Mouse (Mus musculus) cerebellum, adult 11-12 months (tissue): ENCODE measurements around the gene Dnah1.
A peak's percentile ranks its signal among the peaks of the same experiment; 100 is the strongest.

Experiments
- DNase-seq: peaks from one replicate; pipeline ENCODE4 v3.0.0; 2022

The Dnah1 gene

GRCm38 (mm10) chr14:31323849-31324792, at the start of gene Dnah1:
Gene Dnah1 (minus strand): TSS chr14:31323896.
- DNase-seq, result no peak

- DNase-seq, result no peak
These were observed 45.7 kb upstream of the Dnah1 start for GRCm38 (mm10) chr14:31369377-31369776.

GRCm38 (mm10) chr14:31367951-31368350, 44.3 kb upstream of the Dnah1 start:
- DNase-seq, result no peak

DNA sequence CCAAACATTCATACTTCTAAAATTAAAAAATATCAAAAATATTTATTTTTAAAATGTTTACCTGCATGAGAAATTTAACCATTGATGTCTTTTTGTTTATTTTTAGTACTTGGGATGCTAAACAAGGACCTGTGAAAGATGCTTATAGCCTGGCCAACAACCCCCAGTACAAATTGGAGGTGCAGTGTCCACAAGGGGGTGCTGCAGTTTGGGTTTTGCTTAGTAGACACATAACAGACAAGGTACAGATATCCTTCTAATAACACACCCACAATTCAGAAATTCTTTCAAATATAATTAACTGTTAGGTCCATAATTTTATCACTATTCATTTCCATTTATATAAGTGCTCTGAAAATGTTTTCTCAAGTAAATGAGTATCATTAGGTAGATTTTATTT, 41.7 kb upstream of the Dnah1 start:
- peak; percentile 72 for DNase-seq

GRCm38 (mm10) chr14:31364589-31364988, 40.9 kb upstream of the Dnah1 start:
- no peak for DNase-seq

GRCm38 (mm10) chr14:31362236-31362635, 38.5 kb upstream of the Dnah1 start:
- no peak for DNase-seq

DNA sequence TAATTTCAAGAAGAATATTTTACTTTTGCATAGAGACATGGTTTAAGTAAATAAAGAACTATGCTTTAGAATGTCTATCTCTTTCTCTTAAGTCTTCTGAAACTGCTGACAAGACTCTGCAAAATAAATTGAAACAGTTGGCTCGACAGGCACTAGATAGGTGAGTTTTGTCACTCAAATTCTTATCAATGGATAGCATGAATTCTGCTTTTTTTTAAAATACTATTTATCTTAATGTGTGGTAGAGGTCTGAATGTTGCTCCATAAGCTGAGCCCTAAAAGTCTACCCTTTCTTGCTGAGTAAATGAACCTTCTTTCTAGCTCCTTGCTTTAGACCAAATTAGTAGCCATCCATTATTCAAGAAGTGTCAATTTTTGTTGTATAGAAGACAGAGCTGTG, 21.7 kb upstream of the Dnah1 start:
- DNase-seq, result no peak

- DNase-seq, result no peak
These were observed 19.5 kb upstream of the Dnah1 start for GRCm38 (mm10) chr14:31343241-31343640.

DNA sequence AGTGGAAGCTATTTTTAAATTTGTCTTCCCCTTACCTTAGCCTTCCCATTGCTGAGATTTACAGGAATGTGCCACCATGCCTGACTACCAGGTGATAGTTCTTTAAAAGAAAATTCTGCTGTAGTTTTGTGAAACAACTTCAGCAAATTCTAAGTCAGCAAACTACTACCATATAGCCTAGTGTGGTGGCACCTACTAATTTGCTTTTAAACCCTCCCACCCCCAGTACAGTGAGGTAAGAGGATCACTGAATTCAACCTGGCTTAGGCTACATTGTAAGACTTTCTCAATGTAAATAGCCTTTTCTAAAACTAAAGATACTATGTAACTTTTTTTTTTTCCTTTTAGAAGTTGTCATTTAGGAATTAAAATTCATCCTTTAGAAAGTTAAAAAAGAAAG, 14.3 kb upstream of the Dnah1 start:
- DNase-seq, result no peak

- no peak for DNase-seq
These were observed 13.7 kb upstream of the Dnah1 start for GRCm38 (mm10) chr14:31337406-31337805.

DNA sequence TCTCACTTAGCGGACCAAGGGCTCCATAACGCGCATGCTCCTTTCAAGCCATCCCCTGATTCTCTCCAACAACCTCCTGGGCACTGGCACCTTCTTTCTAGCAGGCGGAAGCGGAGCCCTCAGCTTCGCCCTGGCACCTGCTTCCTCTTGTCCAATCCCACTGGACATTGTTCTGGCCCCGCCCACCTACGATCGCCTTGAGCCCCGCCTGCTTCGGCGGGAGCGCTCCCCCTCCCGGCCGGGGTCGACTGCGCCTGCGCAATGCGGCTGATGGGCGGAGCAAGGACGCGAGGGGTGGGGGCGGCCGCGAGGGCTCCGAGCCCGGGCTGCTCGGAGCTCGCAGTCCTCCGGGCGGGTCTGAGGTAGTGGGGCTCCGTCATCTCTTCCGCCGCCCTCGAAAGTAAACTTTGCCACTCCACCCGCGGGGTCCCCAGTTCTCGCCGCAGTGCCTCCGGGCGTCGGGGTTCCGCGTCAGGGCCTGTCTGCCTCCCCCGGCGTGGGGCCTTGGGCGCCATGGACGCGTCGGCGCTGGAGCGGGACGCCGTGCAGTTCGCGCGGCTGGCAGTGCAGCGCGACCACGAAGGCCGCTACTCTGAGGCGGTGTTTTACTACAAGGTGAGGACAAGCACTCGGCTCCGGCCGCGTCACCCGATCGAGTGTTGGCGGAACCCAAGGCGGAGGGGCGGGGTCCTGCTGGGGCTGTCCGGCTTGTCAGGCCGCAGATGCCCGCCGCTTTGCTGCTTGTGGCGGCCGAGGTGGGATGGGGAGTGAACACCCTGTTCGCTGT, 12.9 kb upstream of the Dnah1 start, which contains the start of gene Capn7:
Gene Capn7, plus strand, starts transcription at position 270 of the 787 bp plus-strand sequence.
- peak; percentile 99 for DNase-seq

DNA sequence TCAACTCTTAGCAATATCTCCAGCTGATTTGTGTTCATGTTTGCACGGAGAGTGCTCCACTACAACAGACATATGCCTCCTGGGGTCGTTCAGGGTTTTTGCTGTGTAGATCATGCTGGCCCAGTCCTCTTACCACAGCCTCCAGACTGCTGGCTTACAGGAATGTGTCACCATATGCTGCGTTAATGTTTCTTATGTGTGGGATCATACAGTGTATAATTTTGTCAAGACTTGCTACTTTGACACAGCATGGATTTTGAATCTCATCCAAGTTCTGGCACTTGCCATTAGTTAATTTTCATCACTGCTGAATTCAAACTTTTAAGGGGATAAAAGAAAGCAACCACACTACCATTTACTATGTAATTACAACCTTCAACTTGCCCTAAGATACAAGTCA, 12.1 kb upstream of the Dnah1 start:
- DNase-seq, result peak; percentile 28

DNA sequence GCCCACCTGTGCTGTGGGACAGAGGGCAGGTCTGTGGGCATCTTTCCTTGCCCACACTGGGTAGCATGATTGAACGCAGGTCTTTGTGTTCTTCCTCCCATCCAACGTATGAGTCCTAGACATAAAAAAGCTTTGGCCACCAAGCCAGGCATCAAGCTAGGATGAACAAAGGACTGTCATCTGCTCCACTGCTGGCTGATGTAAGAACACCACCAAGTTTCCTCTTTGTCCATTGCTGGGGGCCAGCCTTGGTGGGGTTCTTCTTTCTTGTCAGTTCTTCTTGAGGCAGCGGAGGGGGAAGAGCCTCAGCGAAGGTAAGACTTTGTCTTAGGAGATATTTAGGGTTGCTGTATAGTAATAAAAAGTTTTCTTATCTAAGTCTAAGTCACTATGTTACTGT, 7.3 kb upstream of the Dnah1 start:
- no peak for DNase-seq

- no peak for DNase-seq
These were observed 6.0 kb upstream of the Dnah1 start for GRCm38 (mm10) chr14:31329741-31330140.

- DNase-seq, result no peak
These were observed 4.0 kb upstream of the Dnah1 start for GRCm38 (mm10) chr14:31327681-31328080.

- no peak for DNase-seq
These were observed 3.5 kb upstream of the Dnah1 start for GRCm38 (mm10) chr14:31327196-31327595.

DNA sequence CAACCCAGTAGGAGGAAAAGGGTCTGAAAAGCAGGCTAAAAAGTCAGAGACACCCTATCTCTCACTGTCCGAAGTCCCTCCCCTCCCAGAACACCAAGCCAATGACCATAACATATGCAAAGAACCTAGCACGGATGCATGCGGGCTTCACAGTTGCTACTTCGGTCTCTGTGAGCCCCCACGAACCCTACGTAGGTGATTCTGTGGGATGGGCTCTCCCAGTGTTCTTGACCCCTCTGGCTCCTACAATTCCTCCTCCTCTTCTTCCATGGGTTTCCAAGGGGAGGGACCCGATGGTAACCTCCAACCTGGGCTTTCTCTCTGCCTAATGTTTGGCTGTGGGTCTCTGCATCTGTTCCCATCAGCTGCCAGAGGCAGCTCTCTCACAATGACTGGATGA, 3.1 kb upstream of the Dnah1 start:
- DNase-seq, result no peak

GRCm38 (mm10) chr14:31325551-31325950, 1.9 kb upstream of the Dnah1 start:
- DNase-seq, result no peak

DNA sequence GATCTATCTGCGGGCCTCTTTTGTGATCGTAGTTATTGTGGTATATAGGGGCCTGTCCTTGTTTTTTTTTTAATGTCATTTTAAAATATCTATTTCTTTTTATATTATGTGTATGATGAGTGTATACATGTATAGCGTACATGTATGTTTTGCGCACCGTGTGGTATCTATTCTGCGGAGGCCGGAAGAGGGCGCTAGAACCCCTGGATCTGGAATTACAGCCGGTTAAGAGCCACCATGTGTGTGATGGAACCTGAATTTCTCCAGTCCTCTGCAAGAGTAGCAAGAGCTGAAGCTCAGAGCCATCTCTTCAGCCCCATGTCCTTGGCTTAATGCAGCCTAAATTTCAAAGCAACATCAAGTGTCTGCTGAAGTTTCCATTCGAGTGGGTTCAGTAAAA, 1.2 kb upstream of the Dnah1 start:
- DNase-seq, result no peak

DNA sequence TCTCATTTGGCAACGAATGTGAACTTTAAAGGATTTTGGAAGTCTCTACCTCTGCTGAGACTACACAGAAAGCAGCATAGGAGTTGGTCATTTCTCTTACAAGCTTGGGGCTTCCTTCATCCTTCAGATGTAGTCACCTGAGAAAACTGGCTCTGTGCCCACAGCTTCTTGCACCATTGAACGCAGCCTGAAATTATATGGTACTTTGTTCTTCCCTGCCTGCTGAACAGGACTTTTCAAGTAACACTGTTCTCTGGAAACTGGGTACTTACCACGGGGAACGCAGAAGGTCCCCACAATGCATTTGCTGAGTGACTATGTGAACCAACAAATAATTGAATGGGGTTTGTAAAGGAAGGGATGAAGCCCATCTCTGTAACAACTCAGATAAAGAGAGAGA, 507 bp downstream of the Dnah1 start:
- no peak for DNase-seq

DNA sequence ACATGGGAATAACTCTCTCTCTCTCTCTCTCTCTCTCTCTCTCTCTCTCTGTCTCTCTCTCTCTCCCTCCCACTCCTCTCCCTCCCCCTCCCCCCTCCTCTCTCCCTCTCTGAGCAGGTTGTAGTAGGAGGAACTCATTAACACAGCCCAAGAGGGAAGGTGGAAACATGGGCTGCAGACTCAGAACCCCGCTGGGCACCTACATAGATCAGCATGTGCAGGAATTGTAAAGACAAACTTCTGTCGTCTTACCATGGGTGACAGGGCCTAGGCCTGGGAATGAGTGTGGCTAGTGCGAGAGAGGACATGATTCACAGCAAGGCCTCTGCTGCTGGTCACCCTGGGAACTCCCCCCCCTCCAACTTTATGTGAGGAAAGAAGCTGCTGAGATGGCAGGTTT, 1.5 kb downstream of the Dnah1 start:
- no peak for DNase-seq

GRCm38 (mm10) chr14:31321181-31321580, 2.5 kb downstream of the Dnah1 start:
- DNase-seq, result no peak

DNA sequence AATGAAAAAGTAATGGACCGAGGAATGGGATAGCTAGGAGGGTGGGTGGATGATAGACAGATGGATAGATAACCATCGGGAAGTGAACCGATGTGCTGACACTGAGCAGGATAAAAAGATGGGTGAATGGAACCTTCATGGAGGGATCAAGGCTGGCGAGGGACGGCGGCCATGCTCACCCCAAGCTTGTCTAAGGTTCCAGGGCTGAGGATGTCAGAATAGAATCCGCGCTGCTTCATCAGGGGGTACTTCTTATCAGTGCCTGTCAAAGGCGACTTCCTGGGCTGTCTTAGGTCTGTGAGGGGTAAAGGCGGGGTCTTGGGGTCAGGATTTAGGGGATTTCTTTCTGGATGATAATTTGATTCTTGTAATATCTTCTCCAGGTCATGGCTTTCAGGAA, 4.2 kb downstream of the Dnah1 start:
- no peak for DNase-seq

DNA sequence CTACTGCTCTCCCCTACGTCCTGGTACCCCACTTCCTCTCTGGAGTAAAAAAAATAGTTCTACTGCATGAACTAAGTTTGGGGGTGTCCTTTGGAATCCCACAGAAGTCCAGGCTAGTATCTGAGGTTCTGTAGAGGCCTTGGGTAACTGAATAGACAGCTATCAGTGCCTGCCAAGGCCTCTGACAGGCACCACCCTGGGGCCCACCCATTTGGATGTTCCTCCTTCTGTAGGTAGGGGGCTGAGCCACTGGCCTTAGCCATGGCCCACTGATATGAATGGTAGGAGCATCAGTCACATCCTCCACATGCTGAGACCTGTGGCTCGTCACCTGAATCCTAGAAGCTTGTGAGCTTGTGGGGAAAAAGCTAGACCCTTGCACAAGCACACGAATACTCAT, 5.9 kb downstream of the Dnah1 start:
- DNase-seq, result no peak
